Mouse (Mus musculus) lung, embryonic 16.5 days (tissue): Measurements from ENCODE around the gene Xpo5. TPM values are rescaled to one million over a fixed set of nuclear protein-coding genes. Genes with fewer than 3 reads are reported as not detected.

ENCODE experiments used
- ATAC-seq: fragments of 200-750 bp; cut with Nextera tagmentation; 2 replicates; pipeline ENCODE4 v1.8.0; 2017; ENCODE audit warnings: low read depth, mild to moderate bottlenecking, moderate library complexity
- H3K27ac ChIP-seq: fragments of 300-500 bp; sonication (generic); 2 replicates; pipeline ENCODE4 v1.5.1; 2014; ENCODE audit warnings: mild to moderate bottlenecking, control low read depth, low read length
- H3K27me3 ChIP-seq: fragments of 300-500 bp; sonication (generic); 2 replicates; pipeline ENCODE4 v1.6.1; 2014; ENCODE audit warnings: low read depth, low read length, mixed read lengths; ENCODE audit not compliant: control insufficient read depth, insufficient read depth
- H3K36me3 ChIP-seq: fragments of 300-500 bp; sonication (generic); 2 replicates; pipeline ENCODE4 v1.6.1; 2014; ENCODE audit warnings: low read length; ENCODE audit not compliant: control insufficient read depth, insufficient read depth
- H3K4me1 ChIP-seq: fragments of 300-500 bp; sonication (generic); replicated peaks from 2 replicates; pipeline ENCODE4 v1.6.1; 2014; ENCODE audit warnings: low read length, mixed read lengths; ENCODE audit not compliant: control insufficient read depth, insufficient read depth
- H3K4me2 ChIP-seq: fragments of 300-500 bp; sonication (generic); 2 replicates; pipeline ENCODE4 v1.6.1; 2014; ENCODE audit warnings: low read depth, low read length, control low read depth
- H3K4me3 ChIP-seq: fragments of 300-500 bp; sonication (generic); 2 replicates; pipeline ENCODE4 v1.5.1; 2014; ENCODE audit warnings: mild to moderate bottlenecking, low read length, control low read depth
- H3K9ac ChIP-seq: fragments of 300-500 bp; sonication (generic); 2 replicates; pipeline ENCODE4 v1.6.1; 2014; ENCODE audit warnings: low read length, control low read depth
- H3K9me3 ChIP-seq: fragments of 300-500 bp; sonication (generic); 2 replicates; pipeline ENCODE4 v1.6.1; 2016; ENCODE audit warnings: low read length; ENCODE audit not compliant: control insufficient read depth
- WGBS: fragments of 180-500 bp; shearing (Covaris S2); extraction: QIAGEN DNeasy Blood & Tissue Kit; methylation state at CpG from one replicate; pipeline ENCODE4 v1.1.7; 2014; 5-methylcytosine and 5-hydroxymethylcytosine counted together
- polyA plus RNA-seq: library from polyadenylated mRNA; unstranded; fragments of >200 nt; fragmentation: Nextera tagmentation; extraction: Ambion mirVana; gene quantifications from 2 replicates; pipeline ENCODE4 v1.2.1, GENCODE M21; 2015

Xpo5 gene
- polyA plus RNA-seq, 1 experiment from 2014 or later: 33.8 TPM

DNA sequence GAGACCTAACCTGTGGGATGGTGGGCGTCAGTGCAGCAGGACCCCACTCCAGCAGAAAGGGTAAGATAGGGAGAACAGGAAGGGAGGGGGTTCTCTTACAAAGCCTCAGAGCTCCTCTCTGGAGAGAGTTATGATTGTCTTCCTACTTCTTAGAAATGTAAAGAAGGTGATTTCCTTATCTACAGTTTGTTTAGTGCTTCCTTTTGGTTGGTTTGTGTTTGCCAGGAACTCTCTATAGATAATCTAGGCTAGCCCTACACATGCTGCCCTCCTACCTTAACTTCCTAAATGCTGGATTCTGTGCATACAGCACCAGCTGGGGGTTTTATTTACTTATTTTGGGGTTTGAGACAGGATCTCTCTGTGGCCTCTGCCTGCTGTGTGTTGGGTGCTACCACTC lies 33.5 kb downstream of the Xpo5 start:
- no peak overlapping the region for H3K4me2 ChIP-seq

DNA sequence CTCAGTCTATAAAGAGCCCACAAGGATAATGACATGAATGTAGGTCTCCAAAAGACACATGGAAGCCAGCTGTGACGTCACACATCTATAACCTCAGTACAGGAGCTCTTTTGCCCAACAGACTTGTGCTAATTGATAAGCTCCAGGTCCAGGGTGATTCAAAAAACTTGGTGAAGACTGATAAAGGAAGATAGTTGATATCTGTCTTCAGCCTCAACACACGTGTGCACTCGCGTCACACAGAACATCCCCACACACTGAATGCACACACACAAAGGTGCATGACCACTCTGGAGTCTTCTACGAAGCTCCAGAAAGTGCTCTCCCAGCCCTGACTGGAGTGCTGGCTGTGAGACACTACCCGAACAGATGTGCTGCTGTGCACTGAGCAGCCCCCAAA lies 34.5 kb downstream of the Xpo5 start:
- ATAC-seq: no peak
- 87% methylated on average over 6 of the region's 6 CpGs for WGBS
- peaks cover 38% of the 10 kb centered on the region for H3K36me3 ChIP-seq
- no peaks in the 10 kb centered on the region for H3K27me3 ChIP-seq
- no peak overlapping the region for H3K4me3 ChIP-seq
- peaks cover 2% of the 10 kb centered on the region; the same call in 1 of the 2 replicates for H3K4me1 ChIP-seq
- no peaks in the 10 kb centered on the region for H3K9me3 ChIP-seq
- no peak overlapping the region for H3K27ac ChIP-seq
- H3K4me2 ChIP-seq: no peak overlapping the region
- no peak overlapping the region for H3K9ac ChIP-seq

More for the DNA sequence above, 33.5 kb downstream of the Xpo5 start:
- H3K9ac ChIP-seq: no peak overlapping the region
- no peak overlapping the region for H3K27ac ChIP-seq
- 78% methylated on average over 1 of the region's 1 CpGs for WGBS
- H3K9me3 ChIP-seq: no peaks in the 10 kb centered on the region
- H3K4me1 ChIP-seq: no peaks in the 10 kb centered on the region
- no peak for ATAC-seq
- no peaks in the 10 kb centered on the region for H3K27me3 ChIP-seq
- no peak overlapping the region for H3K4me3 ChIP-seq
- H3K36me3 ChIP-seq: peaks cover 34% of the 10 kb centered on the region

DNA sequence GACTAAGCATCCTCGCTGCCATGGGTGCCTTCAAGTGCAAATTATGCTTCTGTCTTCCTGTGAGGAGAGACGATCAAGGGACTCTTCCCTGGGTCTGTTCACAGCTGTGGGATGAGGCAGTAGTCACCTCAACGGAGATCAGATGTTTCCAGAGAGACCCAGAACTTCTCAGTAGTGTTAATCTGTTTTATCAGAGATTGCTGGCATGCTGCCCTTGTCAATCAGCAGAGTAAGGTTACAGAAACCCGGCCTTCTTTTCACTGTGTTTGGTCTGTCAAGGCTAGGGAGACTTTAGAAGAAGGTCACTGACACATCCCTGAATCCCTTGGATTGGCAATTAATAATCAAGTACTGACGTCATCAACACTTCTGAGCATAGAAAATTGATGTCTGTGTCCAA lies 34.9 kb downstream of the Xpo5 start:
- H3K27me3 ChIP-seq: no peaks in the 10 kb centered on the region
- no peak overlapping the region for H3K27ac ChIP-seq
- H3K4me1 ChIP-seq: peaks cover 3% of the 10 kb centered on the region; the same call in 1 of the 2 replicates
- peaks cover 38% of the 10 kb centered on the region for H3K36me3 ChIP-seq
- no peak overlapping the region for H3K9ac ChIP-seq
- no peak overlapping the region for H3K4me2 ChIP-seq
- WGBS: 87% methylated on average over 5 of the region's 5 CpGs
- no peaks in the 10 kb centered on the region for H3K9me3 ChIP-seq
- ATAC-seq: no peak
- no peak overlapping the region for H3K4me3 ChIP-seq

DNA sequence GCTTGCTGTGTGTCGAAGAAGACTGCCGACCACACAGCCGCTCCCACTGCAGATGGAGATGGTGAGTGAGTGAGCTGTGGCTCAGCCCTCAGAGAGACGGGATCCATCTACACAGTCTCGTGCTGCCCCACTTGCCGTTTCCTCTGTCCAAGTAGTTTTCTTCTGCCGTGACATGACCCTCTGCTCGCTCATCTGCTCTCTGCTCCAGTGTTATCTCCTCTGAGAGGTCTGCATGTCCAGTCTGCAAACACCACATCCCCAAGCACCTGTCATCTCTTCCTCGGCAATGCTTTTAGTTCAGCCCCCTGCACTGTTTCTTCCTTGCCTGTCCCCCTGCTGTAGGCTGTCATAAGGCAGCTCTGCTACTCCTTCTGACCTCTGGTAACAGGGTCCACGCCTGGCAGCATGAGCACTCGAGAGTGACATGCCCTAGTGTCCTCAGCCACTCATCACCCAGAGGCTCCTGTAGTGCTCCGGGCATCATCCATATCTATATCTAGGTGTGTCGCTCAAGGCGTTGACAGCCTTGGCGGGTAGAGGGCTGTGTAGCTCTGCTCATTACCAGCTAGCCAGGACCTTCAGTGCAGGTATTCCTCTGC lies 37.0 kb downstream of the Xpo5 start:
- H3K4me1 ChIP-seq: peaks cover 7% of the 10 kb centered on the region; the same call in 1 of the 2 replicates
- no peak overlapping the region for H3K4me3 ChIP-seq
- H3K9me3 ChIP-seq: no peaks in the 10 kb centered on the region
- H3K4me2 ChIP-seq: no peak overlapping the region
- no peak overlapping the region for H3K9ac ChIP-seq
- WGBS: 78% methylated on average over 15 of the region's 15 CpGs
- H3K27ac ChIP-seq: no peak overlapping the region
- ATAC-seq: no peak
- H3K27me3 ChIP-seq: no peaks in the 10 kb centered on the region
- peaks cover 38% of the 10 kb centered on the region for H3K36me3 ChIP-seq

- no peak overlapping the region for H3K4me2 ChIP-seq
- H3K9ac ChIP-seq: 0 out of 2 replicates have a peak overlapping the region, but pooled peaks have one; percentile 8
- H3K4me1 ChIP-seq: peaks cover 7% of the 10 kb centered on the region; the same call in 1 of the 2 replicates
- H3K4me3 ChIP-seq: no peak overlapping the region
- H3K27ac ChIP-seq: no peak overlapping the region
- H3K27me3 ChIP-seq: no peaks in the 10 kb centered on the region
- peaks cover 43% of the 10 kb centered on the region for H3K36me3 ChIP-seq
- ATAC-seq: peak; percentile 27; the same call in 1 of the 2 replicates
- WGBS: 55% methylated on average over 11 of the region's 11 CpGs
- no peaks in the 10 kb centered on the region for H3K9me3 ChIP-seq
These were observed 38.9 kb downstream of the Xpo5 start for GRCm38 (mm10) chr17:46241471-46241870.

GRCm38 (mm10) chr17:46242274-46242673 lies 39.7 kb downstream of the Xpo5 start:
- H3K4me2 ChIP-seq: no peak overlapping the region
- no peaks in the 10 kb centered on the region for H3K9me3 ChIP-seq
- 76% methylated on average over 13 of the region's 13 CpGs for WGBS
- peaks cover 14% of the 10 kb centered on the region for H3K4me1 ChIP-seq
- no peaks in the 10 kb centered on the region for H3K27me3 ChIP-seq
- H3K4me3 ChIP-seq: no peak overlapping the region
- H3K36me3 ChIP-seq: peaks cover 36% of the 10 kb centered on the region
- peak overlapping the region; percentile 47; the same call in 1 of the 2 replicates for H3K27ac ChIP-seq
- H3K9ac ChIP-seq: no peak overlapping the region
- ATAC-seq: no peak

GRCm38 (mm10) chr17:46242993-46243392 lies 40.4 kb downstream of the Xpo5 start:
- Histone ChIP-seq H3K9me3 (no peaks in the 10 kb centered on the region), H3K27me3 (no peaks in the 10 kb centered on the region), H3K27ac (peak overlapping the region; percentile 47; the same call in 1 of the 2 replicates), H3K4me2 (no peak overlapping the region), H3K9ac (no peak overlapping the region), H3K36me3 (peaks cover 35% of the 10 kb centered on the region), H3K4me1 (peaks cover 14% of the 10 kb centered on the region), H3K4me3 (no peak overlapping the region)
- peak; percentile 51 for ATAC-seq
- 64% methylated on average over 4 of the region's 4 CpGs for WGBS

GRCm38 (mm10) chr17:46243624-46244023 lies 41.0 kb downstream of the Xpo5 start:
- ATAC-seq: no peak
- no peak overlapping the region for H3K9ac ChIP-seq
- no peak overlapping the region for H3K4me3 ChIP-seq
- peaks cover 35% of the 10 kb centered on the region for H3K36me3 ChIP-seq
- WGBS: 76% methylated on average over 2 of the region's 2 CpGs
- H3K27me3 ChIP-seq: no peaks in the 10 kb centered on the region
- H3K27ac ChIP-seq: no peak overlapping the region
- H3K9me3 ChIP-seq: no peaks in the 10 kb centered on the region
- H3K4me1 ChIP-seq: peaks cover 15% of the 10 kb centered on the region
- no peak overlapping the region for H3K4me2 ChIP-seq

- H3K9ac ChIP-seq: no peak overlapping the region
- H3K27ac ChIP-seq: no peak overlapping the region
- no peak overlapping the region for H3K4me3 ChIP-seq
- peaks cover 23% of the 10 kb centered on the region for H3K4me1 ChIP-seq
- H3K36me3 ChIP-seq: peaks cover 29% of the 10 kb centered on the region
- ATAC-seq: no peak
- WGBS: 66% methylated on average over 10 of the region's 10 CpGs
- no peaks in the 10 kb centered on the region for H3K9me3 ChIP-seq
- H3K27me3 ChIP-seq: no peaks in the 10 kb centered on the region
- no peak overlapping the region for H3K4me2 ChIP-seq
These were observed 42.0 kb downstream of the Xpo5 start for GRCm38 (mm10) chr17:46244579-46244978.
